Mouse (Mus musculus): ENCODE results near the gene Col11a2.

GRCm38 (mm10) chr17:34075271-34075670 lies 36.0 kb downstream of the Col11a2 start:
- no peak for TF ChIP-seq ZNF384 (IDR thresholded peaks at IDR 0.05; ENCODE audit: low read depth, low read length)
- TF ChIP-seq CHD2 (IDR thresholded peaks at IDR 0.05; ENCODE audit: low read depth, low read length) = no peak
